Mouse (Mus musculus): ENCODE results near the gene Gm20388. TPM values are rescaled to one million over a fixed set of nuclear protein-coding genes. Genes with fewer than 3 reads are reported as not detected.

Gene Gm20388
- polyA plus RNA-seq, 1 experiment from 2014 or later = not detected

- ATAC-seq (ENCODE audit: insufficient number of reproducible peaks, insufficient read depth, low FRiP score, low TSS enrichment, low read depth) = no peak
- Histone ChIP-seq H3K27me3 (no peaks in the 10 kb centered on the region), H3K4me3 (no peak overlapping the region), H3K9me3 (no peaks in the 10 kb centered on the region), H3K27ac (no peak overlapping the region), H3K9ac (no peak overlapping the region), H3K36me3 (no peaks in the 10 kb centered on the region), H3K4me1 (peaks cover 51% of the 10 kb centered on the region), H3K4me2 (no peak overlapping the region)
- 78% methylated on average over 6 of the region's 6 CpGs for WGBS
Measured at GRCm38 (mm10) chr8:120188510-120188909, 277.9 kb downstream of the Gm20388 start.

DNA sequence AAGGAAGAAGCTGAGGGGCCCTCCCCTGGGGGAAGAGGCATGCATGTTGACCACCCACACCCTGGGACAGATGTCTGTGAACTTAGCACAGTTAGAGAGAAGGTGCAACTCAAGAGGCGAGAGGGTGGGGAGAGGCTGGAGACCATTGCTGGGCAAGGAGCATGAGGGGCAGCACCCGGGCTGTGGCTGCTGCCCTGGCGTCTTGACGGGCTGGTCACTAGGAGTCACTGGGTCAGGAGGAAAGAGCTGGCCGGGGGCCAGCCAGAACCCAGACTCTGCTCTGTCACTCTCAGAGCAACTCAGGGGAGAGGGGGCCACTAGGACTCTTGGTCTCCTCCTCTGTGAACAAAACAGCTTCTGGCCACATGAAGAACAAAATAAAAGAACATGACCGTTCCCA is 278.8 kb downstream of the Gm20388 start:
- Histone ChIP-seq H3K9ac (no peak overlapping the region), H3K27ac (no peak overlapping the region; the same call in 1 of the 2 replicates), H3K4me1 (peaks cover 46% of the 10 kb centered on the region), H3K4me3 (no peak overlapping the region), H3K4me2 (no peak overlapping the region), H3K9me3 (no peaks in the 10 kb centered on the region), H3K36me3 (no peaks in the 10 kb centered on the region), H3K27me3 (no peaks in the 10 kb centered on the region)
- 74% methylated on average over 6 of the region's 6 CpGs for WGBS
- ATAC-seq (ENCODE audit: insufficient number of reproducible peaks, insufficient read depth, low FRiP score, low TSS enrichment, low read depth) = no peak

GRCm38 (mm10) chr8:120190107-120190809 is 279.6 kb downstream of the Gm20388 start:
- ATAC-seq (ENCODE audit: insufficient number of reproducible peaks, insufficient read depth, low FRiP score, low TSS enrichment, low read depth) = no peak
- 82% methylated on average over 17 of the region's 17 CpGs for WGBS
- Histone ChIP-seq H3K27me3 (no peaks in the 10 kb centered on the region), H3K9ac (no peak overlapping the region), H3K4me2 (no peak overlapping the region), H3K4me1 (peaks cover 38% of the 10 kb centered on the region), H3K4me3 (no peak overlapping the region), H3K36me3 (no peaks in the 10 kb centered on the region), H3K27ac (no peak overlapping the region; the same call in none of the 2 replicates), H3K9me3 (no peaks in the 10 kb centered on the region)

DNA sequence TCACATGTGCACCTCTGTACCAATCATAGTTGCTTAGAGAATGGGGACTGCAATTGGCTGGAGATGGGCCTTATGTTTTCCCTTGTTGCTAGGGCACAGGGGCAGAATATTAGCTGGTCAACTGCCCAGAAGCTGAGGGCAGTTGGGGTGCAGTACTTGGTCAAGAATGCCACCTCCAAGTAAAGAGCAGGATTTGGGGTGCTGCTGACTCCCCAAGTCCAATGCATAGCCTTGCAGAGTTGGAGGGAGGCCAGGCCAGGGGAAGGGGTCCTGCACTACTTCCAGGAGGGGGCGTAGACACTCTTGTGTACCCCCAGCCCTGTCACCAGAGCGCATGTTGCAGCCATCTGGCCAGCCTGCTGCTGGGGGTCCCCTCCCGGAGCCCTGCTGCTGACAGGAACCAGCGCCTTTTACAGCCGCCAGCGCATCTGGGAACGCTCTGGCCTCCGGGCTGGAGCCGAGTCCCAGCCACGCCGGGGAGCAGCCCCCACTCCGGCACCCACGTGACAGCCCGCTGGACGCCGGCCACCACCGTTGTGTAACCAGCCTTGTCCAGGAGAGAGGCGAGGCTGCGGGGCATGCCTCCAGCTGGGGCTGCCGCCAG is 280.3 kb downstream of the Gm20388 start:
- Histone ChIP-seq H3K27me3 (no peaks in the 10 kb centered on the region), H3K9ac (peak overlapping the region; percentile 46), H3K4me3 (peak overlapping the region; percentile 25), H3K4me2 (peak overlapping the region; percentile 54), H3K9me3 (no peaks in the 10 kb centered on the region), H3K27ac (peak overlapping the region; percentile 82), H3K36me3 (no peaks in the 10 kb centered on the region), H3K4me1 (peaks cover 32% of the 10 kb centered on the region)
- ATAC-seq (ENCODE audit: insufficient number of reproducible peaks, insufficient read depth, low FRiP score, low TSS enrichment, low read depth) = peak; percentile 71
- 35% methylated on average over 19 of the region's 20 CpGs for WGBS

- peak overlapping the region; percentile 54 for H3K4me2 ChIP-seq
Measured at GRCm38 (mm10) chr8:120191633-120192032, 281.0 kb downstream of the Gm20388 start.

DNA sequence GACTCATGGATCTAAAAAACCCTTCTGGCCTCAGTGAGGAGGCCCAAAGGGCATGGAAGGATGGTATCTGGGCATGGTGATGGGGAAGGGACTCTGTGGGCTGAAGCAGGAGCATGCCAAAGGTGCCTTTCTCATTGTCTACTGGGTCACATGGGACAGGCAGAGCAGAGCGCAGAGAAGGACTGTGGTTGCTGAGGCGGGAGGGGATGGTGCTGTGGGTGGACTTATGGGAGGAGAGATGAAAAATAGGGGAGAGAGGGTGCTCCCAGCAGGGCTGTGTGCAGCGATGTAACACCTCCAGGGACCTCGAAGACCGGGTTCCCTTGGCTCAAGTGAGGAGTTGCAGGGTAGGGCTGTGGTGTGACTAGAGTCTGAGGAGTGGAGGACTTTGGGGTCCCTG is 281.5 kb downstream of the Gm20388 start:
- Histone ChIP-seq H3K4me3 (no peak overlapping the region), H3K4me2 (no peak overlapping the region), H3K36me3 (no peaks in the 10 kb centered on the region), H3K4me1 (peaks cover 22% of the 10 kb centered on the region), H3K9ac (no peak overlapping the region), H3K27me3 (no peaks in the 10 kb centered on the region), H3K27ac (peak overlapping the region; percentile 82; the same call in 1 of the 2 replicates), H3K9me3 (no peaks in the 10 kb centered on the region)
- no peak for ATAC-seq (ENCODE audit: insufficient number of reproducible peaks, insufficient read depth, low FRiP score, low TSS enrichment, low read depth)
- 96% methylated on average over 5 of the region's 5 CpGs for WGBS

More at GRCm38 (mm10) chr8:120191633-120192032, 281.0 kb downstream of the Gm20388 start:
- Histone ChIP-seq H3K4me3 (no peak overlapping the region), H3K27ac (peak overlapping the region; percentile 82), H3K9ac (peak overlapping the region; percentile 46; the same call in 1 of the 2 replicates), H3K4me1 (peaks cover 24% of the 10 kb centered on the region), H3K27me3 (no peaks in the 10 kb centered on the region), H3K36me3 (no peaks in the 10 kb centered on the region), H3K9me3 (no peaks in the 10 kb centered on the region)
- WGBS = 64% methylated on average over 5 of the region's 5 CpGs
- ATAC-seq (ENCODE audit: insufficient number of reproducible peaks, insufficient read depth, low FRiP score, low TSS enrichment, low read depth) = no peak

DNA sequence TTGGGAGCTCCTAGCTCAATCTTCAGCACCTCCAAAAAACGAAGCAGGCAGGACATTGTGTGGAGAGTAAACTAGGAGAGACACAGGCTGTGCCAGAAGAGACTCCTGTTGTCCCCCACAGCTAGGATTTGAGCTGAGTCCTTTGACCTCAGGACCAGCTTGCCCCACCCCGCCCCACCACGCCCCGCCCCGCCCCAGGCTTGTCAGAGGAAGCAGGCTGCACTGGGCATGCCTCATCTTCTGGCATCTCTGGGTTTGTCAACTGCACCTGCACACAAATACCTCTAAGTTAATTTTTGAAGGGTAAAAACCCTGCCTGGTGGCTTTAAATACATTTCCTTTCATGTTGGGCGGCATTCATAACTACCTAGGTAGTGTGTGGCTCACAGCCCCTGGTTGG is 290.7 kb downstream of the Gm20388 start:
- Histone ChIP-seq H3K4me2 (no peak overlapping the region), H3K4me3 (no peak overlapping the region), H3K27me3 (no peaks in the 10 kb centered on the region), H3K27ac (no peak overlapping the region), H3K9ac (no peak overlapping the region), H3K36me3 (no peaks in the 10 kb centered on the region), H3K4me1 (peaks cover 11% of the 10 kb centered on the region), H3K9me3 (peaks cover 5% of the 10 kb centered on the region; the same call in 1 of the 2 replicates)
- no peak for ATAC-seq (ENCODE audit: insufficient number of reproducible peaks, insufficient read depth, low FRiP score, low TSS enrichment, low read depth)
- WGBS = 76% methylated on average over 6 of the region's 6 CpGs

DNA sequence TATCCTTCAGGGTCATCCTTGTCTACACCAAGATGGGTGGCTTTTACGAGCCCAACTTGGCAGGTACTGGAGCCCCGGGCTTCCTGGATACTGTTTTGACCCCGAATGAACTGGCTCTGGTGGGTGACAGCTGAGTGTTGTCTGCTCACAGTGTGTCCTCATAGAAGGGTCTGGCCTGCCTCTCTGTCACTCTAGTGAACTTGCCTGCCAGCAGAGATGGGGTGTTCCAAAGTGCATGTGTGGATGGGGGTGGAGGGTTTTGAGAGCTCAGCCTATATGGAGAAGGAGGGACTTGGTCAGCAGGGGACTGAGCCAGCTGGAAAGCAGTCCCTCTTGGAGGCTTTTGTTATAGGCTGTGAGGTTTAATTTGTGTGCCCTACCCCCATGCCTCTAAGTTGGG is 291.9 kb downstream of the Gm20388 start:
- H3K36me3 ChIP-seq = no peaks in the 10 kb centered on the region
- H3K27ac ChIP-seq = no peak overlapping the region
- no peak overlapping the region for H3K4me3 ChIP-seq
- peaks cover 11% of the 10 kb centered on the region for H3K4me1 ChIP-seq
- no peak for ATAC-seq (ENCODE audit: insufficient number of reproducible peaks, insufficient read depth, low FRiP score, low TSS enrichment, low read depth)
- H3K9ac ChIP-seq = no peak overlapping the region
- H3K27me3 ChIP-seq = no peaks in the 10 kb centered on the region
- H3K4me2 ChIP-seq = no peak overlapping the region
- H3K9me3 ChIP-seq = peaks cover 5% of the 10 kb centered on the region; the same call in 1 of the 2 replicates
- 64% methylated on average over 3 of the region's 3 CpGs for WGBS

DNA sequence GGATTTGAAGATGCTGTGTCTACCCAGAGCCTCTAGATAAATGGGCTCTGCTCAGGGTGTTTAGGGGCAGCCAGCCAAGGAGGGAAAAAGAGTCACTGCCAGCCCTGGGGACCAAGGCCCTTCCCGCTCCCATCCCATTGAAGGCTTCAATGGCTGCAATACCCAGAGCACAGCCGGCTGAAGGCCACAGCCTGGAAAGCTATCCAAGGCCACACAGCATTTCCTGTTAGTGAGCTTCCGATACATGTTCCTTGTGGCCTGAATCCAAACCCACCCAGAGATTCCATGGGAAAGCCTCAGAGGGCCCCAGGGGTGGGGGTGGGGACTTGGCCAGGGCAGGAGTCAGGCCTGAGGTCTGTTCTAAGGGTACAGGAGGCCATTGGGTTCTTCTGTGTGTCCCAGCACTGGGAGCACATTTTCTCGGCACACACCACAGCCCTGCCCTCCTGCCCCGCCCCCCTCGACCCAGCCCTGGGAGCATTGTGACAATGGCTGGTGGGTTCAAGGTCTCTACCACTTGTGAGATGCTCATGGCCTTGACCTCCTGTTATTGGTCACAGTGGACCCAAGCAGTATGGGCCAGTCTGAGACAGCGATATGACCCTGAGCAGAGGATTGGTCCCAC is 294.2 kb downstream of the Gm20388 start:
- H3K9me3 ChIP-seq = peaks cover under 1% of the 10 kb centered on the region; the same call in 1 of the 2 replicates
- H3K27me3 ChIP-seq = no peaks in the 10 kb centered on the region
- no peak overlapping the region for H3K27ac ChIP-seq
- WGBS = 74% methylated on average over 7 of the region's 7 CpGs
- no peaks in the 10 kb centered on the region for H3K36me3 ChIP-seq
- H3K4me2 ChIP-seq = no peak overlapping the region
- no peak overlapping the region for H3K4me3 ChIP-seq
- ATAC-seq (ENCODE audit: insufficient number of reproducible peaks, insufficient read depth, low FRiP score, low TSS enrichment, low read depth) = no peak
- H3K4me1 ChIP-seq = peaks cover 17% of the 10 kb centered on the region
- H3K9ac ChIP-seq = no peak overlapping the region

GRCm38 (mm10) chr8:120205916-120206315 is 295.3 kb downstream of the Gm20388 start:
- 78% methylated on average over 9 of the region's 9 CpGs for WGBS
- Histone ChIP-seq H3K9me3 (no peaks in the 10 kb centered on the region), H3K27ac (no peak overlapping the region), H3K9ac (no peak overlapping the region), H3K4me3 (no peak overlapping the region), H3K4me1 (peaks cover 27% of the 10 kb centered on the region), H3K27me3 (no peaks in the 10 kb centered on the region), H3K36me3 (no peaks in the 10 kb centered on the region), H3K4me2 (no peak overlapping the region)
- ATAC-seq (ENCODE audit: insufficient number of reproducible peaks, insufficient read depth, low FRiP score, low TSS enrichment, low read depth) = no peak

DNA sequence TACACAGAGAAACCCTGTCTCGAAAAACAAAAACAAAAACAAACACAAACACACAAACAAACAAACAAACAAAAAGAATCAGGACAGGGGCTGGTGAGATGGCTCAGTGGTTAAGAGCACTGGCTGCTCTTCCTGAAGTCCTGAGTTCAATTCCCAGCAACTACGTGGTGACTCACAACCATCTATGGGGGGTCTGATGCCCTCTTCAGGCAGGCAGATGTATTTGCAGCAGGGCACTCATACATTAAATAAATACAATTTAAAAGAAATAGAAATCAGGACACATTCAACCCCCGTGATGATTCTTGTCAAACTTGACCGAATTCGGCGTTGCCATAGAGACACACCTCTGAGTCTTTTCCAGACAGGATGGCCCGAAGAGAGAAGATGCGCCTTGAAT is 296.7 kb downstream of the Gm20388 start:
- Histone ChIP-seq H3K4me1 (peaks cover 38% of the 10 kb centered on the region), H3K9me3 (no peaks in the 10 kb centered on the region), H3K27me3 (no peaks in the 10 kb centered on the region), H3K27ac (no peak overlapping the region), H3K36me3 (no peaks in the 10 kb centered on the region), H3K9ac (no peak overlapping the region), H3K4me3 (no peak overlapping the region), H3K4me2 (no peak overlapping the region)
- no peak for ATAC-seq (ENCODE audit: insufficient number of reproducible peaks, insufficient read depth, low FRiP score, low TSS enrichment, low read depth)
- WGBS = 86% methylated on average over 8 of the region's 8 CpGs
